Mouse (Mus musculus) neural tube, embryonic 10.5 days (tissue): Measurements from ENCODE around the gene Phf12.
A peak's percentile ranks its signal among the peaks of the same experiment; 100 is the strongest.

Experiments
- DNase-seq: peaks from one replicate; pipeline ENCODE4 v3.0.0-alpha.2; 2017; ENCODE audit warnings: low spot score; ENCODE audit errors: extremely low spot score

Phf12 gene

DNA sequence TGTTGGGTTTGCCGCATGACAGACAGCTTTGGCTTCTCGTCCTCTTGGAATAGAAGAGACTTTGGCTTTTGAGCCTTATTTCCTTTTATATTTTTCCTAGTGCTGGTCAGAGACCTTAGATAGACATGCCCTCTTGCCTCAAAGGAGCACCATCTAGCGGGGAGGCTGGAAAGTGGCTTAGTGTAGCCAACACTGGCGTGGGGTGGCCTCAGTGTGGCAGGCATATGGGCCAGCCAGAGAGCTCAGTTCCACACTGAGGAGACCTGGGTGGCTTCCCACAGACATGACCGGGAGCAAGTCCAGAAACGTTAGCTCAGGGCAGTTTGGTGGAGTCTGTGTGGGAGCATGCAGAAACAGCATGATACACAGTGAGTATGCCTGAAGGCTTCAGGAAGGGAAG, 11.8 kb upstream of the Phf12 start:
- no peak for DNase-seq

DNA sequence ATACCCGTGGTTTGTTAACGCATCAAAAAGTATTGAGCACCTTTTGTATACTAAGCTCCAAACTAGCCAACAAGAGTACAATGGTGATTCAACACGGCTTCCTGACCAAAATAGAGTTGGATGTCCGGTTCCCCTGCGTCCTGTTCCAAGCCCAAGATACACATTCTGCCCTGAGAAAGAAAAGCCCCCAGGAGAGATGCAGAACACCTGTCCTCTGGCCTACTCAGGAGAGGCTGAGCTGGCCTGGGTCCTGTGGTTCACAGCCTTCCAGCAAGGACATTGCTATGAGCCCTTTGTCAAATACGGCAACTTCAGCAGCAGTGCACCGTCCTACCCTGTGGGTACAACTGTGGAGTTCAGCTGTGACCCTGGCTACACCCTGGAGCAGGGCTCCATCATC, 9.0 kb upstream of the Phf12 start:
- no peak for DNase-seq

DNA sequence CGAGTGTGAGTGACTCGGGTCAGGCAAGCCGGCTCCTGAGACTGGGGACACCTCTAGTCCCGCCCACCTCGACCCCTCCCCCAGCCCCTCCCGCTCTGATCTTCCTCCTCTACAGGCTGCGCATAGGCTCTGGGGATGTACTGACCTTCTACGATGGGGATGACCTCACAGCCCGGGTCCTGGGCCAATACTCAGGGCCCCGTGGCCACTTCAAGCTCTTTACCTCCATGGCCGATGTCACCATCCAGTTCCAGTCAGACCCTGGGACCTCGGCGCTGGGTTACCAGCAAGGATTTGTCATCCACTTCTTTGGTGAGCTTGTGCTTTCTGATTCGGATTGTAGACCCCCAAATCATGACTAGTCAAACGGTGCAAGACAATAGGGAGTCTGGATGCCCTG, 8.2 kb upstream of the Phf12 start:
- no peak for DNase-seq

DNA sequence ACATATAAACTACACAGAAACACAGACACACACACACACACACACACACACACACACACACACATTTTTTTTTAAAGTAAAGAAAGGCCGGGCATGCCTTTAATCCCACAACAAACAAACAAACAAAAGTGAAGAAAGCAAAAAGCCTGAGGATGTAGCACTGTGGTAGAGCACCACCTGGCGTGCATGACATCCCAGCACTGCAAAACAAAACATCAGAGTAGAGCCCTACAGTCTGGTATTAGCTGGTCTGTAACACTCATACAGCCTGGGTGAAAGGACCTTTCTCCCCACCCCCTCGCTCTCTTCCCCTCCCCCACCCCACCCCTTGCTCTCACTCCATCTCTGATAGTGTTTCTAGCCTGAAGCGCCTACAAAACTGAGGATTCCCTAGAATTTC, 6.7 kb upstream of the Phf12 start:
- DNase-seq, result no peak

DNA sequence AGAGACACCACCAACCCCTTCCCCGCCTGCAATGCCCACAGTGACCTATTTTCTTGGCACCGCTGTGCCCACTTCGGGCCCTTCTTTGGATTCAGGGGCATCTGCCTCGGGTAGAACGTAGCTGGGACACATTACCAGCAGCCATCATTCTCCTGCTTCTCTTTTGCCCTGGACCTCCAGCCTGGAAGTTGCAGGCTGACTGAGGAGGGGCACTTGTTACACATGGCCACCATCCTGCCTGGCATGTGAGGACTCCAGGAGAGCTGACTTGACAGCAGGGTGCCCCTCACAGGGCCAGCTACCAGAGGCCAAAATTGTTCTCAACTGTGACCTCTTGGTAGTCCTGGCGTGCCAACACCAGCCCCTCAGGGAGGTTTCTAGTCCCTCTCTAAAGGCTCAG, 4.4 kb upstream of the Phf12 start:
- DNase-seq, result no peak

DNA sequence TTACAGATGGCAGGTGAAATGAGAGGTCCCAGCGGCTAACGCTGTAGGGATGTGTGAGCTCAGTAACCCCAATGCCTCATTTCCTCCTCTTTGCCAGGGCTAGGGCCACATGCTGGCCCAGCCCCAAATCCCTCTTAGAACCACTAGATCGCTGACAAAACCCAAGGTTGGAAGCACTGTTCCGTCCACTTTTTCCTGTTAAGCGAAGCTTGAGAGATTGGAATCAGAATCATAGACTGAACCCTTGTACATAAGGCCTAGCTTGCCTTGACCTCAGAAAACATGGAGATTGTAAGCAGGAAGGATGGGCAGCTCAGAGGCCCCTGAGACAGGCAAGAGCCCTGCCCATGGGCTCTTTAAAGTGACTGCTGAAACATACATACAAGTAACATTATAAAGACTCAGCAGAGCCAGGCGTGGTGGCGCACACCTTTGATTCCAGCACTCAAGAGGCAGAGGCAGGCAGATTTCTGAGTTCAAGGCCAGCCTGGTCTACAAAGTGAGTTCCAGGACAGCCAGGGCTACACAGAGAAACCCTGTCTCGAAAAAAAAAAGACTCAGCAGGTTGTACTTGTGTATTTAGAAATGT, 3.2 kb upstream of the Phf12 start:
- no peak for DNase-seq

GRCm38 (mm10) chr11:77980281-77981204, 2.0 kb upstream of the Phf12 start:
- DNase-seq, result peak; percentile 53

- DNase-seq, result peak; percentile 90
These were observed 729 bp upstream of the Phf12 start for GRCm38 (mm10) chr11:77981609-77982440.

- DNase-seq, result peak; percentile 70
These were observed 810 bp downstream of the Phf12 start for GRCm38 (mm10) chr11:77983191-77983936.

DNA sequence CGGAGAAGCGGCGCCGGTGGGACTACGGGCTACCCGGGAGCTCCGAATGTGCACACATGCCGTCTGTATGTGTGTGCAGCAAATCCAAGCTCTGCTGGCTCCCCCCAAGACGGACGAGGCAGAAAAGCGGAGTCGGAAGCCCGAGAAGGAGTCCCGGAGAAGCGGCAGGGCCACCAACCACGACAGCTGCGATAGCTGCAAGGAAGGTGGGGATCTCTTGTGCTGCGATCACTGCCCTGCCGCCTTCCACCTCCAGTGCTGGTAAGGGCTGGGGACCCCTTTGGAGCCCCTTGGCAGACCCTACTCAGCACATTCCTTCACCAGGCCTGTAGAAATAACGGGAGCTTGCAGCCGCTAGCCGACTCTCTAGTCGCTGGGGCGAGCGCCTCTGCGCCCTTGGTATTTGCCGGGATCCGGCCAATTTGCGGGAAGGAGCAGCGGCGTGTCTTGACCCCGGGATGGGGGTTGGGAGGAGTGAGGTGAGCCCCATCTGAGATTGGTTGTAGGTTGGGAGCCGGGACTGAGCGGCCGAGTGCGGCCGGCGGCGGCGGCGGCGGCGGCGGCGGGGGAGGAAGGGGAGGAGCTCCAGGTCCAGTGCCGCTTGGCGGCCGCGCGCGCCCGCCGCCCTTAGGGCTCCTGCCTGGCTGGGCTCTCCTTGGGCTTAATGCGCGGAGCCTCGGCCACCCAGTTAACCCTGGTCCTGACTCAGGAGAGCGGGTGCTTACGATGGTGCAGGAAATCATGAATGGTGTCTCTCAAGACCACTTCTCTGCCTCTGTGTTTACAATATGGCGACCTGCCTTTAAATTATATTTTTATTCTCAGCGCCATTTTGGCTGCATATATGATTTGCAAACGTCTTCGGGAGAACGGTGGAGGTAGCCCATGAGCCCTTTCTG, 1.6 kb downstream of the Phf12 start:
- DNase-seq, result peak; percentile 86

- DNase-seq, result no peak
These were observed 2.3 kb downstream of the Phf12 start for GRCm38 (mm10) chr11:77984836-77985231.

DNA sequence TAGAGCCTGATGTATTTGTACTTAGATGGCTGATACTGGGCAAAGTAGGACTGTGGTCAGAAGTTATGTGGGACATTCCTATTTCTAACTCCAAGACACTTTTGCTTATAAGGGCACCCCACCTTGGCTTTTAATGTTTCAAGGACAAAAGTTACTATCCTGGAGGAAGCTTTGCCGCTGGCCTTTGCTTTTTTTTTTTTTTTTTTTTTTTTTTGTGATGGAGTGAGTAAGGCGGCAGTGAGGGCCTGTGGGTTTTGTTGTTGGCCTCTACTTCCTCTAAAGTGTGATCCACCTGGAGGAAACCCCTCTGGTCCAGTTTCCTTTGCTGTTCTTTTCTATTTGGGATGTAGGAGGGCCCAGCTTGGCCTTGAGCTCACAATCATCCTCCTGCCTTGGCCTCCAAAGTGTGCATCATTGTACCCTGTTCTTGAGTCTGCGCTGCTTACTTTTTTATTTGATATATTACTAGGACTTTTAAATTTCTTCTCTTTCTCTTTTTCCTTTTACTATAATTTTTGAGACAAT, 3.0 kb downstream of the Phf12 start:
- no peak for DNase-seq

- no peak for DNase-seq
These were observed 6.6 kb downstream of the Phf12 start for GRCm38 (mm10) chr11:77989071-77989690.

DNA sequence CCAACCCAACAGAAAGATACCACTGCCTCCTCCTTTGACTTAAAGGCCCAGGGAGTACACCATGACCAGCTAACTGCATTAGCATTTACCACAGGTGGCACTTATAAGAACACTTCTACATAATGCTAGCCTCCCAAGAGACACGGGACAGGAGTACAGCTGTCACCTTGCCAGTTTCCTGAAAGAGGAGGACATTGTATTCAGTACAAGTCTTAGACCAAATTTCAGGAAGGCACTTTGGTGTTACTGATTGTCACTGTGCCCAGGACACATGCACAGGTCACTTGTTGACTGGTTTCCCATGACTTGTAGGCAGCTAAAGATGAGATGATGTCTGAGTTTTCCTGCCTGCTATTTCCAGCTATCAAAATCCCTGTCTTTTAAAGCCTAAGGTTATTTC, 13.0 kb downstream of the Phf12 start:
- DNase-seq, result no peak

- no peak for DNase-seq
These were observed 23.9 kb downstream of the Phf12 start for GRCm38 (mm10) chr11:78006446-78006845.

GRCm38 (mm10) chr11:78019676-78020075, 37.1 kb downstream of the Phf12 start:
- peak; percentile 76 for DNase-seq

DNA sequence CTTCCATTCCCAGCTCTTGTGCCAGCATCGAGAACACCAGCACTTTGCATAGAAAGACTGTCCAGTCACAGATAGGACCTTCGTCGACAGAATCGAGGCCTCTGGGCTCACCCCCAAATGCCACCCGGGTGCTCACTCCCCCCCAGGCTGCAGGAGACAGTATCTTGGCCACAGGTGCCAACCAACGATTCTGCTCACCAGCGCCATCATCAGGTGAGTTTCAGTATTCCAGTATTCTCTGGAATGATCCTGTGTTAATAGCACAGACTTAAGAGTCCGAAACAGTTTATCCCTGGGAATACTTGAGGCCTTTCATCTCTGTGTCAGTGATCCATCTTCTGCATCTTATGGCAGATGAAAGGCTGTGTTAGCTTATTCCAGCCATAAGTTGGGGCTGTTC, 41.1 kb downstream of the Phf12 start:
- no peak for DNase-seq

DNA sequence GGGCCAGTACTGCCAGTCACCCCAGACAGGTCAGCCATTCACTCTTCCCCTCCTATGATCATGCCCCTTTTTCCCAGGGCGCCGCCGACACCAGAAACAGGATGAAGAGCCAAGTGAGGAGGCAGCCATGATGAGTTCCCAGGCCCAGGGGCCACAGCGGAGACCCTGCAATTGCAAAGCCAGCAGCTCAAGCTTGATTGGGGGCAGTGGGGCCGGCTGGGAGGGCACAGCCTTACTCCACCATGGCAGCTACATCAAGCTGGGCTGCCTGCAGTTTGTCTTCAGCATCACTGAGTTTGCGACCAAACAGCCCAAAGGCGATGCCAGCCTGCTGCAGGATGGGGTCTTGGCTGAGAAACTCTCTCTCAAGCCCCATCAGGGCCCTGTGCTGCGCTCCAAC, 46.7 kb downstream of the Phf12 start:
- DNase-seq, result no peak

- no peak for DNase-seq
These were observed 48.0 kb downstream of the Phf12 start for GRCm38 (mm10) chr11:78030600-78030999.

DNA sequence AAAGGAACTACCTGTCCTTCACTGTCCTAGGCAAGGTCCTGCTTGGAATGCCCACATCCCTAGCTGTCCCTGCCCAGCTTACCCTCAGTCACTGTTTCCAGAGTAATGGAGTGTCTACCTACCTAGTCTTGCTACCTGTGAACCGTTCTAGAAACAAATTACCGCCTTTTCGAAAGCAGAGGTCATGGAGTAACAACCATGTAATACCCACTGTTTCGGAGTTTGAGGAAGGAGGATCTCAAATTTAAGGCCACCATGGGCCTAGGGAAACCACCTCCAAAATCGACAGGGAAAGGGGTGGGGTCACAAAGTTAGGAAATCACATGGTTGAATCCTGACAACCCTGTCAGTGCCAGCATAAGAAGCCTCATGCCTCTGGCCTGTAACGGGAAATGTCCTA, 48.8 kb downstream of the Phf12 start:
- no peak for DNase-seq
